Mouse (Mus musculus) embryonic fibroblast, embryonic 13.5 days (primary cell): Measurements from ENCODE around the gene Coq9.

Experiments
- CTCF ChIP-seq: IDR thresholded peaks from 2 replicates; pipeline ENCODE4 v1.5.1; 2011; ENCODE audit warnings: mild to moderate bottlenecking, control low read depth, low read length, moderate library complexity, borderline replicate concordance; ENCODE audit not compliant: insufficient read depth
- POLR2A ChIP-seq: IDR thresholded peaks from 2 replicates; pipeline ENCODE4 v1.6.1; 2011; ENCODE audit warnings: low read depth, mild to moderate bottlenecking, control low read depth, low read length, moderate library complexity

GRCm38 (mm10) chr8:94871108-94871894 is 33.2 kb downstream of the Coq9 start:
- no peak for TF ChIP-seq CTCF
- TF ChIP-seq POLR2A, result peak; percentile 73
